Mouse (Mus musculus) hindbrain, embryonic 14.5 days (tissue): Measurements from ENCODE around the gene Dmp1. TPM values are rescaled to one million over a fixed set of nuclear protein-coding genes. Genes with fewer than 3 reads are reported as not detected.

Experiments
- ATAC-seq: fragments of 200-750 bp; cut with Nextera tagmentation; 2 replicates; pipeline ENCODE4 v1.8.0; 2017; ENCODE audit warnings: moderate number of reproducible peaks, mild to moderate bottlenecking, moderate TSS enrichment, moderate library complexity; ENCODE audit not compliant: low FRiP score
- DNase-seq: peaks from one replicate; pipeline ENCODE4 v3.0.0-alpha.2; 2015; ENCODE audit warnings: low spot score
- H3K27ac ChIP-seq: fragments of 300-500 bp; sonication (generic); 2 replicates; pipeline ENCODE4 v1.5.1; 2014; ENCODE audit warnings: mild to moderate bottlenecking, moderate library complexity
- H3K27me3 ChIP-seq: fragments of 300-500 bp; sonication (generic); 2 replicates; pipeline ENCODE4 v1.6.1; 2014; ENCODE audit warnings: mild to moderate bottlenecking, low read length, mixed read lengths; ENCODE audit not compliant: control insufficient read depth, insufficient read depth
- H3K36me3 ChIP-seq: fragments of 300-500 bp; sonication (generic); replicated peaks from 2 replicates; pipeline ENCODE4 v1.6.1; 2014; ENCODE audit not compliant: control insufficient read depth, insufficient read depth
- H3K4me1 ChIP-seq: fragments of 300-500 bp; sonication (generic); replicated peaks from 2 replicates; pipeline ENCODE4 v1.6.1; 2014; ENCODE audit warnings: antibody characterized with exemption, low read length, mixed read lengths; ENCODE audit not compliant: control insufficient read depth, insufficient read depth
- H3K4me2 ChIP-seq: fragments of 300-500 bp; sonication (generic); replicated peaks from 2 replicates; pipeline ENCODE4 v1.6.1; 2014; ENCODE audit warnings: mild to moderate bottlenecking, moderate library complexity
- H3K4me3 ChIP-seq: fragments of 300-500 bp; sonication (generic); replicated peaks from 2 replicates; pipeline ENCODE4 v1.5.1; 2014; ENCODE audit warnings: mild to moderate bottlenecking, low read length
- H3K9ac ChIP-seq: fragments of 300-500 bp; sonication (generic); 2 replicates; pipeline ENCODE4 v1.6.1; 2014
- H3K9me3 ChIP-seq: fragments of 300-500 bp; sonication (generic); 2 replicates; pipeline ENCODE4 v1.6.1; 2016; ENCODE audit warnings: low read length; ENCODE audit not compliant: control insufficient read depth
- WGBS: fragments of 180-500 bp; shearing (Covaris S2); extraction: QIAGEN DNeasy Blood & Tissue Kit; methylation state at CpG from one replicate; pipeline ENCODE4 v1.1.7; 2014; 5-methylcytosine and 5-hydroxymethylcytosine counted together
- polyA plus RNA-seq: library from polyadenylated mRNA; unstranded; fragments of >200 nt; fragmentation: Nextera tagmentation; extraction: Ambion mirVana; gene quantifications from 2 replicates; pipeline ENCODE4 v1.2.1, GENCODE M21; 2014

The Dmp1 gene
- polyA plus RNA-seq, 1 experiment from 2014 or later, result 0.23 TPM

DNA sequence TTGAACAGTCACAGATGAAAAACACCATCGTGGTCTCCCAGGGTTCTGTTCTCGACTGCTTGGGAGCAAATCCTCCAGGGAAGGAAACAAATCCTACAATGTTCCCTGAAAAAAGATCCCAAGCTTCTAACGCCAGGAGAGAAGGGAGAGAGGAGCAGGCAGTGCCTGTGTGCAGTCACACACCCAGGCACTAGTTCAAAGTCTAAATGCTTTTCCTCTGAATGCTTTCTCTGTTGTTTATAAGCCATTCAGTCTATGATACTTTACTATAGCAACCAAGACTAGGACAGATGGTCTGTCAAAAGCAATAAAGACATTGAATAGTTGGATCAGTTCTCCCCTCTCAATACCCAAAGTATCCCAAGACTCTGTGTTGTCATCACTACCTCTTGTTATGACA, 15.1 kb upstream of the Dmp1 start:
- H3K36me3 ChIP-seq, result no peaks in the 10 kb centered on the region

GRCm38 (mm10) chr5:104195086-104195485, 7.3 kb upstream of the Dmp1 start:
- ATAC-seq (no peak), DNase-seq (no peak)
- Histone ChIP-seq H3K27me3 (no peaks in the 10 kb centered on the region), H3K27ac (no peak overlapping the region), H3K36me3 (no peaks in the 10 kb centered on the region), H3K9me3 (no peaks in the 10 kb centered on the region), H3K4me1 (no peaks in the 10 kb centered on the region), H3K9ac (no peak overlapping the region), H3K4me2 (no peak overlapping the region), H3K4me3 (no peak overlapping the region)
- WGBS, result 90% methylated on average over 1 of the region's 1 CpGs

More for the DNA sequence above, 15.1 kb upstream of the Dmp1 start:
- DNase-seq, result no peak
- 81% methylated on average over 3 of the region's 3 CpGs for WGBS
- no peaks in the 10 kb centered on the region for H3K27me3 ChIP-seq
- H3K27ac ChIP-seq, result no peak overlapping the region
- H3K4me1 ChIP-seq, result no peaks in the 10 kb centered on the region
- H3K9me3 ChIP-seq, result peaks cover 12% of the 10 kb centered on the region; the same call in 1 of the 2 replicates
- no peak overlapping the region for H3K4me2 ChIP-seq
- H3K9ac ChIP-seq, result no peak overlapping the region
- H3K4me3 ChIP-seq, result no peak overlapping the region
- ATAC-seq, result no peak

GRCm38 (mm10) chr5:104201153-104201950, 1.1 kb upstream of the Dmp1 start:
- WGBS, result 94% methylated on average over 12 of the region's 12 CpGs

DNA sequence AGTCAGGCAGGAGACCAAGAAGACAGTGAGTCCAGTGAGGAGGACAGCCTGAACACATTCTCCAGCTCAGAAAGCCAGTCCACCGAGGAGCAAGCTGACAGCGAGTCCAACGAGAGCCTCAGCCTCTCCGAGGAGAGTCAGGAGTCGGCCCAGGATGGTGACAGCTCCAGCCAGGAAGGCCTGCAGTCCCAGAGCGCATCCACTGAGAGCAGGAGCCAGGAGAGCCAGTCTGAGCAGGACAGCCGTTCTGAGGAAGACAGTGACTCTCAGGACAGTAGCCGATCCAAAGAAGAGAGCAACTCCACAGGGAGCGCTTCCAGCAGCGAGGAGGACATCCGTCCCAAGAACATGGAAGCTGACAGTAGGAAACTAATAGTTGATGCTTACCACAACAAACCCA, 10.1 kb downstream of the Dmp1 start:
- WGBS, result 73% methylated on average over 11 of the region's 11 CpGs
- H3K36me3 ChIP-seq, result no peaks in the 10 kb centered on the region
- no peaks in the 10 kb centered on the region for H3K27me3 ChIP-seq

More at GRCm38 (mm10) chr5:104201153-104201950, 1.1 kb upstream of the Dmp1 start:
- no peak overlapping the region for H3K4me2 ChIP-seq
- DNase-seq, result no peak
- H3K36me3 ChIP-seq, result no peaks in the 10 kb centered on the region
- no peaks in the 10 kb centered on the region for H3K9me3 ChIP-seq
- ATAC-seq, result no peak
- no peak overlapping the region for H3K4me3 ChIP-seq
- H3K4me1 ChIP-seq, result no peaks in the 10 kb centered on the region
- H3K27ac ChIP-seq, result no peak overlapping the region
- H3K27me3 ChIP-seq, result no peaks in the 10 kb centered on the region
- no peak overlapping the region for H3K9ac ChIP-seq

GRCm38 (mm10) chr5:104218926-104219325, 16.5 kb downstream of the Dmp1 start:
- Histone ChIP-seq H3K4me1 (no peaks in the 10 kb centered on the region), H3K27me3 (no peaks in the 10 kb centered on the region), H3K27ac (no peak overlapping the region), H3K9ac (no peak overlapping the region), H3K4me2 (no peak overlapping the region), H3K36me3 (no peaks in the 10 kb centered on the region), H3K9me3 (no peaks in the 10 kb centered on the region), H3K4me3 (no peak overlapping the region)
- whole genome bisulfite sequencing, result 35% methylated on average over 5 of the region's 5 CpGs
- DNase-seq (peak; percentile 76), ATAC-seq (no peak)

More for the DNA sequence above, 10.1 kb downstream of the Dmp1 start:
- no peak overlapping the region for H3K4me3 ChIP-seq
- H3K4me1 ChIP-seq, result no peaks in the 10 kb centered on the region
- no peak for ATAC-seq
- H3K9ac ChIP-seq, result no peak overlapping the region
- no peak for DNase-seq
- H3K4me2 ChIP-seq, result no peak overlapping the region
- no peak overlapping the region for H3K27ac ChIP-seq
- no peaks in the 10 kb centered on the region for H3K9me3 ChIP-seq

DNA sequence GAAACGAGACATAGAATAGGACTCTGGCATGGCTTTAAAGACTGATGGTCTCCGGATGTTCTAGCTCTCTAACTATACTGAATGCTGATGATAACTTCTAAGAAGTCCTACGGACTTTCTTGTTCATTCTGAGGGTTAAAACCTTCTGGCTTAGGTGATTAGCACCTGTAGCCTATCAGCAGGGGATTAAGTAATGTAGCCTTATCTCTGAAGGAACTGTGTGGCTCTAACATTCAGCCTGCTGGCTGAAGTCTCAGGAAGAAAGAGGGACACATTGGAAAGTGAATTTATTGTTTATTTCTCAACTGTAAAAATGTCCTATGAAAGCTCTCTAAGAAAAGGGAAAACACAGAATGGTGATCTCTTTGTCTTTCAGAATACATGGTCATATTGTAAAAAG, 21.9 kb downstream of the Dmp1 start:
- WGBS, result 83% methylated on average over 3 of the region's 3 CpGs
- no peaks in the 10 kb centered on the region for H3K9me3 ChIP-seq
- no peak for ATAC-seq
- DNase-seq, result no peak
- H3K36me3 ChIP-seq, result no peaks in the 10 kb centered on the region
- no peak overlapping the region for H3K27ac ChIP-seq
- no peaks in the 10 kb centered on the region for H3K4me1 ChIP-seq
- no peaks in the 10 kb centered on the region for H3K27me3 ChIP-seq
- no peak overlapping the region for H3K4me2 ChIP-seq
- no peak overlapping the region for H3K9ac ChIP-seq
- H3K4me3 ChIP-seq, result no peak overlapping the region

DNA sequence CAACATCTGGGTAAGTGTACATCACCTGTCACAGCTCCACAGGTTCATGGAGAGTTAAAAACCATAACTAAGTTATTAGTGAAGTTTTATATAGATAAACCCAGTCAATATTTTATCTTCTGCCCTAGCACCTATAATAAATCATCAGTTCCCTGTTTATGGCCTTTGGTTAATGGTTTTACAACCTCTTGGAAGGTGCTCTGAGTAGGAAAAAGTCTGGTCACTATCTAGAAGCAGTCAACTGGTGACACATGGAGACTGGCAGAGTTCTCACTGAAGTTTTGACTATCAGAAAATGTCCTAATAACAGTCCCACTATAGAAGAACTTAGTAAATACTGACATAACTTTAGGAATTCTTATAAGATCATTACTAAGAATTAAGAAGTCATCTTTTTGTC, 22.3 kb downstream of the Dmp1 start:
- no peaks in the 10 kb centered on the region for H3K9me3 ChIP-seq
- no peak overlapping the region for H3K4me3 ChIP-seq
- no peak overlapping the region for H3K27ac ChIP-seq
- H3K36me3 ChIP-seq, result no peaks in the 10 kb centered on the region
- no peak overlapping the region for H3K4me2 ChIP-seq
- no peak overlapping the region for H3K9ac ChIP-seq
- DNase-seq (no peak), ATAC-seq (no peak)
- no peaks in the 10 kb centered on the region for H3K27me3 ChIP-seq
- H3K4me1 ChIP-seq, result no peaks in the 10 kb centered on the region

GRCm38 (mm10) chr5:104228497-104228896, 26.1 kb downstream of the Dmp1 start:
- DNase-seq (no peak), ATAC-seq (no peak)
- no peak overlapping the region for H3K27ac ChIP-seq

GRCm38 (mm10) chr5:104236741-104237140, 34.3 kb downstream of the Dmp1 start:
- Histone ChIP-seq H3K27me3 (no peaks in the 10 kb centered on the region), H3K4me3 (no peak overlapping the region), H3K36me3 (no peaks in the 10 kb centered on the region), H3K9ac (no peak overlapping the region), H3K4me1 (no peaks in the 10 kb centered on the region), H3K27ac (no peak overlapping the region), H3K9me3 (no peaks in the 10 kb centered on the region), H3K4me2 (no peak overlapping the region)
- ATAC-seq (no peak), DNase-seq (no peak)
- 79% methylated on average over 8 of the region's 8 CpGs for WGBS

More at GRCm38 (mm10) chr5:104228497-104228896, 26.1 kb downstream of the Dmp1 start:
- H3K4me3 ChIP-seq, result no peak overlapping the region
- no peaks in the 10 kb centered on the region for H3K9me3 ChIP-seq
- no peaks in the 10 kb centered on the region for H3K4me1 ChIP-seq
- H3K36me3 ChIP-seq, result no peaks in the 10 kb centered on the region
- no peaks in the 10 kb centered on the region for H3K27me3 ChIP-seq
- H3K4me2 ChIP-seq, result no peak overlapping the region
- no peak overlapping the region for H3K9ac ChIP-seq
- WGBS, result 0% methylated on average over 1 of the region's 1 CpGs
